Mouse (Mus musculus): ENCODE data around the gene Slc19a3.
A peak's percentile ranks its signal among the peaks of the same experiment; 100 is the strongest.

The Slc19a3 gene

GRCm38 (mm10) chr1:83038109-83038672, at the start of gene Slc19a3:
TSS of gene Slc19a3 (minus strand) at chr1:83038448.
- peak; percentile 4 to 13 for DNase-seq (ENCODE audit: low spot score in 2 of 2)

- no peak for DNase-seq (ENCODE audit: low spot score in 2 of 2)
These were observed 46.5 kb upstream of the Slc19a3 start for GRCm38 (mm10) chr1:83084790-83085189.

- DNase-seq (ENCODE audit: low spot score in 2 of 2), result no peak
These were observed 38.8 kb upstream of the Slc19a3 start for GRCm38 (mm10) chr1:83077016-83077415.

DNA sequence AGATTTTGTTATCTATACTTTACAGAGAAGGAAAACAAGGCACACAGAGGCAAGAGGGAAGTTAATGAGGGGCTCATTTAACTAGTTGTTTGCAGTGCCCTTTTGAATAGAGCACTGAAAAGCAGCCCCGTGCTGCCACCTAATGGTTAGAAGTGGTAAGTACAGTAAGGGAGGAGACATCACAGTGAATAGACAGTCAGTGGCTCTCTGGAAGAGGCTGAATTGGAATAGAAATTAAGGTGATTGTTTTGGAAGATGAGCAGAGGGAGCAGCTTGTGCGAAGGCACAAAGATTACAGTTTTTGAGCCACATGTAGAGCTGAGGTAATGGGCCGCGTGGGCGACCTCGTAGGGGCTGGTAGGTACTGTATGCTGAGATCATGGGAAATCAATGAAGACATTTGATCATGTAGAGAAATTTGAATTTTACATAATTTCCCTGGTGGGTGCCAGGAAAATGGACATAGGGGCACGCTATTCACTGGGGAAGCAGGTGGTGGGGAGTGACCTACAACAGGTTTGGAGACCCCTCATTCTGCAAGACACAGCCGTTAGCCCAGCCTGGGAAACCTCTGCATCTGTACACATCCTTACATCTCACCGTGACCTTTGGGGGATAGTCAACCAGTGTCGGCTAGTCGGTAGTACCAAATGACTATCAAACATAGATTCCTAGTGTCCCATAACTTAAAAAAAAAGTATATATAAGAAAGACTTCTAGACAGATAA, 38.1 kb upstream of the Slc19a3 start:
- no peak for DNase-seq (ENCODE audit: low spot score in 2 of 2)

DNA sequence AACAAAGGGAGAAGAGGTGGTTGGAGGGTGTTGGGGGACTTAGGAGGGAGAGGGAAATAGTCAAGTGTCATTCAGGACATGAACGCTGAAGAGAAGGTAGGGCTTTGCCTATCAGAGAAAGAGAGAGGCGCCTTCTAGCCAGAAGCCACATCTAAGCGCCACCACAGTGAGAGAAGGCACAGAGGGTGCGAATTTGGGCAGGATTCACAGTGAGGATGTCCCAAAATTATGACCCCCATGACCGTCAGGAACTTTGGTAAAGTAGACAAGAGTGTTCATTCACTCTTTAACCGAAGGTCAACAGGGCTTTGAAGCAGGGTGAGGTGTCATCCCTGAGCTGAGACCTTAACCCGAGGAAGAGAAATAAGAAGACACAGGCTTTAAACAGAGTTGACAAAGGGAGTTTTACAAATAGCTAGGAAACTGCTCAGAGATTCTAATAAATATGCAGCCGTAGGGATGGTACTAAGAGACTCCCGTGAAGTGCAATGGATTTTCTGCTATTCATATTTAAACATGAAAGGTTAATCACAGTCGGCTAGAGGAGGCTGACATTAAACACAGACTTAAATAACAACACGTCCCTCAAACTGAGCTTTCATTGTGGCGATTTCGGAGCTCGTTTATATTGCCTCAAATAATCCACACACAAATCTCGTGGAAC, 37.4 kb upstream of the Slc19a3 start:
- DNase-seq (ENCODE audit: low spot score in 2 of 2), result no peak

- DNase-seq (ENCODE audit: low spot score in 2 of 2), result no peak
These were observed 29.0 kb upstream of the Slc19a3 start for GRCm38 (mm10) chr1:83067205-83067604.

DNA sequence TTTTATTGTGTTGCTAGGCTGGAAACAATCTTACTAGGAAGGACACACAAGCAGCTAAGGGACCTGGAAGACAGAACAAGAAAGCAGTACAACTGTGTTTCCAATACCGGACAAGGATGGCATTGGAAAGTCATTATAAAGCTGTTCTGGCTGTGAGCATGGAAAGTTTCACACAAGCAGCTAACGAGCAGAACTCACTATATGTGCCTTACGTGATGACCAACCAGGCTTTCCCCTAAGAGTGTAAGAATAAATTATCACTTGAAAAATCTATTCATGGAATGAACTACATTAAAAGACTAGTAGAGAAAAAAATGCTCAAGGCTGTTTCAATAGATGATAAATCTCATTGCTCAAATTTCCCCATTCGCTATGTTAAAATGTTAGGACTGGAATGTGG, 28.3 kb upstream of the Slc19a3 start:
- DNase-seq (ENCODE audit: low spot score in 2 of 2), result no peak

GRCm38 (mm10) chr1:83064851-83065250, 26.6 kb upstream of the Slc19a3 start:
- no peak for DNase-seq (ENCODE audit: low spot score in 2 of 2)

DNA sequence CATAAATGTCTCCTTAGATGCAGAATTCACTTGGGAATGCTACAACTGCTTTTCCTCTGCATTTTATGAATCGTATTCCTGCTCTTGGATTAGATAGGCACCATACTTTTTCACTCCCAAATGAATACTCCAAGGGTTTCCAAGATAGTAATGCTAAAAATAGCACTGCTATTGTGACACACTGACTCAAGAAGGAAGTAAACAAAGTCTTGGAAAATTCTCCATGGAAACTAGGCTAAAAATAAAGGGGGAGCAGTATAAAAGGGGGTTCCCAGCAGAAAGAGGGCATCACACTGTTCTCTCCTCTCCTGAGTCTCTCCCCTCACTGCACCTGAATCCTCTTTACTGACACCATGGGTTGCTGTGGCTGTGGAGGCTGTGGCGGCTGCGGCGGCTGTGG, 22.4 kb upstream of the Slc19a3 start, which contains the start of gene Krtap28-13:
Gene Krtap28-13, plus strand, starts transcription at position 288 of the 400 bp plus-strand sequence.
- DNase-seq (ENCODE audit: low spot score in 2 of 2), result no peak

GRCm38 (mm10) chr1:83059278-83059677, 21.0 kb upstream of the Slc19a3 start, which contains the start of gene A030005K14Rik:
TSS of gene A030005K14Rik (minus strand) at chr1:83059378.
- no peak for DNase-seq (ENCODE audit: low spot score in 2 of 2)

GRCm38 (mm10) chr1:83058481-83058880, 20.2 kb upstream of the Slc19a3 start:
- no peak for DNase-seq (ENCODE audit: low spot score in 2 of 2)

DNA sequence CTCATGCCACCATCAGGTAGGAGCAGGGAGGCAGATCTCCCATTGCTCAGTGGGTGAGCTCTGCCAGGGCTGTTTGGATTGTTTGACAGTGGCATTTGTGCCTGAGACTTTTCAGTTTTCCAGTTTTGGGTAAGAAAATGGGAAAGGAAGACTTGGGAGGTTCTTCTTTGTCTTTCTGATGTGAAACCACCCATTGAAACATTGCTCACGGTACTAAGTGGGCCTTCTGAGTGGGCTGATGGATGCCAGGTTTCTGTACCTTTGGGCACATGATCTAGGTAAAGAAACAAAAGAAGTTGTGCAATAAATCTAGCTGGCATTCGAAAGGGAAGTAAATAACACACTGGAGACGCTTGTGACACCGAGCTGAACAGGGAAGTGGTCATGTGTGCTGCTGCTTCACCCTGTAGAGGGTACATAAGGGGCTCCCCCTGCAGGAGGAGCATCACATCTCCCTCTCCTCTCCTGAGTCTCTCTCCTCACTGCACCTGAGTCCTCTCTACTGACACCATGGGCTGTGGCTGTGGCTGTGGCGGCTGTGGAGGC, 6.7 kb upstream of the Slc19a3 start, which contains the start of gene Gm47969:
Gene Gm47969, plus strand, starts transcription at position 51 of the 546 bp plus-strand sequence.
- no peak for DNase-seq (ENCODE audit: low spot score in 2 of 2)

DNA sequence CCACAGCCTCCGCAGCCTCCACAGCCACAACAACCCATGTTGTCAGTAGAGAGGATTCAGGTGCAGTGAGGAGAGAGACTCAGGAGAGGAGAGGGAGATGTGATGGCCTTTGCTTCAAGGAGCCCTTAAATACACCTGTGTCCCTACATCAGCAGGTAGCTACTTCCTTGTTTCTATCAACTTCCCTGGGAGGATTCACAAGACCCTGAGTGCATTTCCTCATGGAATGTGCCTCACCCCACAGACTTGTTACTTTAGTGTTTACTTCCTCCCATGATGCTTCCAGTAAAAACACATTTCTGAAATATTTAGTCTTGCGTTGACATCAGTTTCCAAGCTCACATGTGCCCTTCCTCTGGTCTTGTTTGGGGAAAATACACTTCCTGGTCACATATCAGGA, 4.1 kb upstream of the Slc19a3 start, which contains the start of gene Krtap28-10:
Gene Krtap28-10, minus strand, starts transcription at position 101 of the 400 bp plus-strand sequence.
- DNase-seq (ENCODE audit: low spot score in 2 of 2), result no peak

- DNase-seq (ENCODE audit: low spot score in 2 of 2), result peak; percentile 10 to 12
These were observed 832 bp upstream of the Slc19a3 start for GRCm38 (mm10) chr1:83039080-83039479.

DNA sequence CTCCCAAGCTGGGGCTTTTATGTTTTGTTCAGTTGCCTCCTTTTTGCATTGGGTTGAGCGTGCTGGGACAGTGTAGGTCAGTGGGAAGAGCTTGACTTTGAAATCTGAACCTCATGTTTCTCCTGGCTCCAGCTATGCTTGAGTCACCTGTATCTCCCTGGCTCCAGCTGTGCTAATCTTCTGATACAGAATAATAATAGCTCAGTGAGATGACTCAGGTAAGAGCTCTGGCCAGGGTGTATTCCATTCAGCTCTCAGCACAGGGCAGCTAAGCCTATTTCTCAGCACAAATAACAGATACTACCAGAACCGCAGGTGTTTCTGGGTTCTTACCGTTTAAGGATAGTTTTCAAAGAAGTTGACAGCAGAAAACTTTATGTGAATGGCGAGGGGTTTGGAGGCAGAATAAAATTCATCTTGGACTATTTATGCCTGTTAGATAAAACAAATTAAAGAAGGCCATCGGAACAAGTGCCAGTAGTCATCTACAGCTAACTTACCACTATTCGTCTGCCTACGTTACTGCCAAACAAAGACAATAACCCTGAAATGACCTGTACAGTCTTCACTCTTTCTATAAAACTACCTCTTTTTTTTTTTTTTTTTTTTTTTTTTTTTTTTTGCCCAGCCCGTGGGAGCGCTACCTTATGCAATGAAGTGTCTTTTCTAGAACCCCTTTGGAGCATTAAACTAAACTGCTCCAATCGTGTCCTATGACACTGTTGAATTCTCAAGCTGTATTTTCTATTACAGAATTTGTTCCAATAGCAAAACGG, 1.2 kb downstream of the Slc19a3 start:
- no peak for DNase-seq (ENCODE audit: low spot score in 2 of 2)

- no peak for DNase-seq (ENCODE audit: low spot score in 2 of 2)
These were observed 3.7 kb downstream of the Slc19a3 start for GRCm38 (mm10) chr1:83034509-83034908.

GRCm38 (mm10) chr1:83032508-83032907, 5.7 kb downstream of the Slc19a3 start:
- no peak for DNase-seq (ENCODE audit: low spot score in 2 of 2)

DNA sequence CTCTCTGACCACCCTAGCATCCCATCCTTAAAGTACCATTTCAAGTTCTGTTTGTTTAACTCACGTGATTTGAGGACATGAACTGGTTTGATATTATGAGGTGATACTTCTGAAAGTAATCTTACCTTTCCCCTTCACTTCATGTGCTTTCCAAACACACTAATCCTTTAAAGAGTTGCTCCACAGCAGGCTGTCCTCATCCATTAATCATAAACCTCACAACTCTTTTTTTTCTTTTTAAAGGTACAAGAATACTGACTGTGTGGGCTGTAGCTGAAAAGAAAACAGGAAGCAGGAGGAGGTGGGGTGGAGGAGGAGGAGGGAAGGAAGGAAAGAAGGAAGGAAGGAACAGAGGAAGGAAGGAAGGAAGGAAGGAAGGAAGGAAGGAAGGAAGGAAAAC, 6.3 kb downstream of the Slc19a3 start:
- DNase-seq (ENCODE audit: low spot score in 2 of 2), result no peak

DNA sequence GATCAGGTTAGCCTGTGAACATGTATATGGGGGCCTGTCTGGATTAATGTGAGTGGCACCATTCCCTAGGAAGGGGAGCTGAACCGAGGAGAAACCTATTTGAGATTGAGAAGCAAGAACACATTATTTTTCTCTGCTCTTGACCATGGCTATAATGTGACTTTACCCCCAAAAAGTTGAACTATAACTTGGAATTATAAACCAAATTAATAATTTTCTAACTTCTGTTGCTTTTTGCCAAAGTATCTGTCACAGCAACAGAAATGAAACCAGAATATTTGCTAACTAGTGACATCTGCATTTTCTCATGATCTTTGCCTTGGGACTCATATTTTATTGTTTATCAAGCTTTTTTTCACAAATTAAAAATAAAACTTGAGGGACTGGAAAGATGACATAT, 21.7 kb downstream of the Slc19a3 start:
- no peak for DNase-seq (ENCODE audit: low spot score in 2 of 2)

DNA sequence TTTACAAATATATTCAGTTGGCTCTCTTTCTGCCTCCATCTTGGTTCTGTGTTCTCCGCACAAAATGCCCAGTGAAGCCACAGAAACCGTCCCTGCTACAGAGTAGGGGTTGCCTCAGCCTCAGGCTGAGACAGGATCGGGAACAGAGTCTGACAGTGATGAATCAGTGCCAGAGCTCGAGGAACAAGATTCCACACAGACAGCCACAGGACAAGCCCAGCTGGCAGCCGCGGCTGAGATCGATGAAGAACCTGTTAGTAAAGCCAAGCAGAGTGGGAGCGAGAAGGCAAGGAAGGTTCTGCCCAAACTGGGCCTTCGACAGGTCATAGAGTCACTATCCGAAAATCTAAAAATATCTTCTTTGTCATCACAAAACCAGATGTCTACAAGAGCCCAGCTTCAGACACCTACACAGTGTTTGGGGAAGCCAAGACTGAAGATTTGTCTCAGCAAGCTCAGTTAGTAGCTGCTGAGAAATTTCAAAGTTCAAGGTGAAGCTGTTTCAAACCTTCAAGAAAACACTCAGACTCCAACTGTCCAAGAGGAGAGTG, 22.8 kb downstream of the Slc19a3 start:
- no peak for DNase-seq (ENCODE audit: low spot score in 2 of 2)

GRCm38 (mm10) chr1:83014477-83014876, 23.8 kb downstream of the Slc19a3 start:
- no peak for DNase-seq (ENCODE audit: low spot score in 2 of 2)

Data from urinary bladder, postnatal 36 days (tissue).